Mouse (Mus musculus): ENCODE measurements around the gene 1700018F24Rik. TPM values are rescaled to one million over a fixed set of nuclear protein-coding genes. Genes with fewer than 3 reads are reported as not detected.
"Not testable (repeated sequence)": the region's sequence is repeated elsewhere in the genome, so short reads cannot be mapped to it uniquely, and the experiment has no call there.

Gene 1700018F24Rik
- polyA plus RNA-seq (2012; rRNA removed) = not detected in 2 replicates

DNA sequence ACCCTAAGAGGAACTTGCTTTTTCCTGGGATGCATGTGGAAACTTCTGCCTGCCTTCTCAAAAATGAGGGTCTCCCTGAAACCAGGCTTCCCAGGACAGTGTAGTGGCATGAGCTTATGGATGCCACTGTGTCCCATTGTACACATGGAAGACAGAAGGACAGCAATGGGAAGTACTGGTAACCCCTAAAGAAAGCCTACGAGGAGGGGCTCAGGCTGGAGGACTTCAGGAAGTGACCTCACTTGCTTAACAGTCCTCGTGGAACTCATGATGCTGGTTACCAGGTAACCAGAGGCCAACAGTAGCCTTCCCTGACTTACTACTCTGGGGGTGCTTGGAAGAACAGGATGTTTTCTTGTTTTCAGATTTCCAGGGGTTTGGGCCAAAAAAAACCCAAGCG lies at the start of gene 1700018F24Rik:
Gene 1700018F24Rik (plus strand): TSS at position 301 of the 400 bp plus-strand sequence.
- not testable (repeated sequence) for H3K4me3 ChIP-seq (replicated peaks; ENCODE audit: insufficient read depth, low read depth, low read length); DNase-seq; H3K27ac ChIP-seq (ENCODE audit: insufficient read depth, low read length); H3K27me3 ChIP-seq (ENCODE audit: control insufficient read depth, insufficient read depth, low read length); H3K4me1 ChIP-seq (ENCODE audit: control insufficient read depth, insufficient read depth, low read length)
- WGBS = 83% methylated on average over 3 of the region's 3 CpGs

DNA sequence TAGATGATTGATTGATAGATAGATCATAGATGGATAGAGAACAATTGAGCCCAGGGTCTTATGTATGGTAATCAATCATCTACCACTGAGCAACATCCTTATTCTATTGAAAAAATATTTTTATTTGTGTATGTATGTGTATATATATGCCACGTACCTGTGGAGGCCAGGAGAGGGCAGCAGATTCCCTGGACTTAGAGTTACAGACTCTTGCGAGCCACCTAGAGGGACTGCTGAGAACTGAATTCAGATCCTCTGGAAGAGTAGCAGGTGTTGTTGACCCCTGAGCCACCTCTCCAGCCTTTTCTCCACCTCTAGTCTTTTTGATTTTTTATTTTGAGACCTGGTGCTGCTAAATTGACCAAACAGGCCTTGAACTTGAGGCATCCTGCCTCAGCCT lies 44.3 kb upstream of the 1700018F24Rik start:
- WGBS = 56% methylated on average over 2 of the region's 2 CpGs
- TF ChIP-seq CTCF (IDR thresholded peaks at IDR 0.05; ENCODE audit: borderline replicate concordance, insufficient read depth, low read depth, low read length) = no peak
- TF ChIP-seq POLR2A (IDR thresholded peaks at IDR 0.05; ENCODE audit: borderline replicate concordance, insufficient read depth, low read length) = no peak
- DNase-seq = no peak
- Histone ChIP-seq H3K27me3 (ENCODE audit: control insufficient read depth, insufficient read depth, low read length) (no peaks in the 10 kb centered on the region), H3K4me1 (ENCODE audit: control insufficient read depth, insufficient read depth, low read length) (no peaks in the 10 kb centered on the region), H3K4me3 (replicated peaks; ENCODE audit: insufficient read depth, low read depth, low read length) (no peak overlapping the region), H3K27ac (ENCODE audit: insufficient read depth, low read length) (no peak overlapping the region)

DNA sequence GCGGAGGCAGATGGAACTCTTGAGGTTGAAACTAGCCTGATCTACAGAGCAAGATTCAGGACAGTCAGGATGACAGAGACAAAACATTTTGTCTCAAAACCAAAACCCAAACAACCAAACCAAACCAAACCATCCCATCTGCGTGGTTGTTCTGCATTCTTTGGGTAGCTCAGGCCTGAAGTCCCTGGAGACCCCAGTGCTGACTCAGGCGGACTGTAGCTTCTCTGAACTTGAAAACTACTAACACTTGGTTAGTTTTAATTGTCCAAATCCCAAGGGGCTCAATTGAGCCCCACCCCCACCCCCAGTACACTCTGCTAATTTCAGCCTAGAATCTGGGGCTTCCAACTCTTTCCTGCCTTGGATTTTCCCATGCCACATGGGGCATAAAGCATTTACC lies 39.4 kb upstream of the 1700018F24Rik start:
- WGBS = 74% methylated on average over 3 of the region's 3 CpGs
- TF ChIP-seq POLR2A (IDR thresholded peaks at IDR 0.05; ENCODE audit: borderline replicate concordance, insufficient read depth, low read length) (no peak), CTCF (IDR thresholded peaks at IDR 0.05; ENCODE audit: borderline replicate concordance, insufficient read depth, low read depth, low read length) (no peak)
- H3K4me1 ChIP-seq (ENCODE audit: control insufficient read depth, insufficient read depth, low read length) = no peaks in the 10 kb centered on the region
- no peak overlapping the region for H3K27ac ChIP-seq (ENCODE audit: insufficient read depth, low read length)
- no peaks in the 10 kb centered on the region for H3K27me3 ChIP-seq (ENCODE audit: control insufficient read depth, insufficient read depth, low read length)
- no peak for DNase-seq
- no peak overlapping the region for H3K4me3 ChIP-seq (replicated peaks; ENCODE audit: insufficient read depth, low read depth, low read length)

DNA sequence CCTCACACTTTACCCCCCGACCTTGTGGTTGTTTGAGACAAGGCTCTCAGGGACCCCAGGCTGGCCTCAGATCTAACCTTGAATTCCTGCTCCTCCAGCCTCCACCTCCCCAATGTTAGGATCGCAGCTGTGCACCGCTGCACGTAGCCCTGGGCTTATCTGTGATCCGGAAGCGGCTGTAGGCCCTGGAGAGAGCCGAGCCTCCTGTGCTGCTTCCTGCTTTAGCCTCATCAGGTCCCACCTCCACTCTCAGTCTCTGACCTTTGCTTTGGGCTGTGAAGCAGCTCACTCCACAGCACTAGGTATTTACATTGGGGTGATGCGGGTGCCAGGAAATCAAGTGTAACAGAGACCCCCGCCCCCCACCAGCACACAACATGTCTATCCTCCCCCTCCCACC lies 38.3 kb upstream of the 1700018F24Rik start:
- no peaks in the 10 kb centered on the region for H3K27me3 ChIP-seq (ENCODE audit: control insufficient read depth, insufficient read depth, low read length)
- no peaks in the 10 kb centered on the region for H3K4me1 ChIP-seq (ENCODE audit: control insufficient read depth, insufficient read depth, low read length)
- 84% methylated on average over 9 of the region's 9 CpGs for WGBS
- DNase-seq = no peak
- no peak overlapping the region for H3K27ac ChIP-seq (ENCODE audit: insufficient read depth, low read length)
- TF ChIP-seq POLR2A (IDR thresholded peaks at IDR 0.05; ENCODE audit: borderline replicate concordance, insufficient read depth, low read length) (no peak), CTCF (IDR thresholded peaks at IDR 0.05; ENCODE audit: borderline replicate concordance, insufficient read depth, low read depth, low read length) (no peak)
- H3K4me3 ChIP-seq (replicated peaks; ENCODE audit: insufficient read depth, low read depth, low read length) = no peak overlapping the region

DNA sequence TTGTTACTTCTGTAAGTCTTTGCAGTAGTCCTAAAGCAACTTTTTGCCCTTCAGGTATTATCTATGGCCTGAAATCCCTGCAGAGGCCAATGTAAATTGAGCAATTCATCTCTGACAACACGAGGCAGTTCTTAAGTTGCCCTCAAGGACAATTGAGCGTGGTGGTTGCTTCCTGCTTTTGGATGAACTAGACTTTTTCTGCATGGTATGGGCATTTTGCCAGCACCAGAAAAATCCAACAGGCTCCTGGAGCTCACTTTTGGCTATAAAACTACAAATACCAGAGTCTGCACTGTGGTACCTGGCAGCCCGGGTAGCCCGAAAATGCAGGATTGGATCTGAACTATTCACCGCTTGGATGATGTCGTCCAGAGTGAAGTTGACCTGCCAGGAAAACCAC lies 37.2 kb upstream of the 1700018F24Rik start:
- Histone ChIP-seq H3K4me3 (replicated peaks; ENCODE audit: insufficient read depth, low read depth, low read length) (no peak overlapping the region), H3K27ac (ENCODE audit: insufficient read depth, low read length) (no peak overlapping the region), H3K4me1 (ENCODE audit: control insufficient read depth, insufficient read depth, low read length) (no peaks in the 10 kb centered on the region), H3K27me3 (ENCODE audit: control insufficient read depth, insufficient read depth, low read length) (no peaks in the 10 kb centered on the region)
- DNase-seq = no peak
- WGBS = 55% methylated on average over 6 of the region's 6 CpGs
- TF ChIP-seq CTCF (IDR thresholded peaks at IDR 0.05; ENCODE audit: borderline replicate concordance, insufficient read depth, low read depth, low read length) (no peak), POLR2A (IDR thresholded peaks at IDR 0.05; ENCODE audit: borderline replicate concordance, insufficient read depth, low read length) (no peak)

DNA sequence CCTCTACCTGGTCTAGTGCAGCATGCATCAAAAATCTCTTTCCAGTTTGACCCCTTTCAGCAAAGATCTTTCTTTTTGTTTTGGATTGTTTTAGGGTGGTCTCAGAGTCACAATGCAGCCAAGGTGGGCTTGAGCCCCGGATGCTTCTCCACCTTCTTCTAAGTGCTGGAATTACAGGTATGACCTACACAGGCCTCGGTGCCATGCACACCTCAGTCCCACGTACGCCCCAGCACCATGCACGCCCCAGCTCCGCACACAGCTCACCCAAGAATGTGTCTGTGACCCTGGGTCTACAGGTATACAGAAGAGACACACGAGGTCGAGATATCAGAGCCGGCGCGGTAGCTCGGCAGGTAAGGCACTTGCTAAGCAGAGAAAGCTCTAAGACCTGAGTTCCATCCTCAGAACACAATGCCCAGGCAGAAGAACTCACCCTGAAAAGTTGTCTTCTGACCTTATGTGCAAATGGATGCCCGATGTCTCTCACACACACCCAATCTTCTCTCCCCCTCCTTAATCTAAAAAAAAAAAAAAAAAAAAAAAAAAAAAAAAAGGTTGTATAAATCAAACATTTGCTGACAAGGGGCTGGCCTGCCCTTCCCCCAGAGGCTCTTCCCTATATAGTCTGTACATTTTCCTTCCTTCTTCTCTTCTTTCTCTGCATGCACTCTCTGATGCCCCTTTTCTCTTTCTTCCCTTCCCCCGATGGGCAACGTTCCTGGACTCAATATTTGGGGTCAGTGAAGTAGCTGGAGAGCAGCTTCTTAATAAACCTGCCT lies 33.7 kb upstream of the 1700018F24Rik start:
- no peak overlapping the region for H3K4me3 ChIP-seq (replicated peaks; ENCODE audit: insufficient read depth, low read depth, low read length)
- WGBS = 88% methylated on average over 15 of the region's 15 CpGs
- TF ChIP-seq CTCF (IDR thresholded peaks at IDR 0.05; ENCODE audit: borderline replicate concordance, insufficient read depth, low read depth, low read length) = no peak
- TF ChIP-seq POLR2A (IDR thresholded peaks at IDR 0.05; ENCODE audit: borderline replicate concordance, insufficient read depth, low read length) = no peak
- H3K27ac ChIP-seq (ENCODE audit: insufficient read depth, low read length) = no peak overlapping the region
- DNase-seq = no peak
- H3K27me3 ChIP-seq (ENCODE audit: control insufficient read depth, insufficient read depth, low read length) = no peaks in the 10 kb centered on the region
- no peaks in the 10 kb centered on the region for H3K4me1 ChIP-seq (ENCODE audit: control insufficient read depth, insufficient read depth, low read length)

DNA sequence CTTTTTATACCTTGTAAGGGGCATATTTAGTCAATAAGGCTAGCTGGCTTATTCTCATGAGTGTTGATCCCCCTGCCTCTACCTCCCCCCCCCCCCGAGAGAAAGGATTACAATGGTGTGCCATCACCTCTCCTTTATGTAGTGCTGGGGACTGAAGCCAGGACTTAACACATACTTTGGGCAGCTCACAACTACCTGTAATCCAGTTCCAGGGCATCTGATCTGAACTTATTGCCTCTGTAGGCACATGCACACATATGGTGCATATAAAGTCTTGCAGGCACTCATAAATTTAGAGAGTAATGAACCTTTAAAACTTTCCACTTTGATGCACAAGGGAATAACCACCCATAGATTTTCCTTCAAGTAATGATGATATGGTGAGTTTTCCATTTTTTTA lies 28.5 kb upstream of the 1700018F24Rik start:
- Histone ChIP-seq H3K4me1 (ENCODE audit: control insufficient read depth, insufficient read depth, low read length) (no peaks in the 10 kb centered on the region), H3K4me3 (replicated peaks; ENCODE audit: insufficient read depth, low read depth, low read length) (no peak overlapping the region), H3K27me3 (ENCODE audit: control insufficient read depth, insufficient read depth, low read length) (no peaks in the 10 kb centered on the region), H3K27ac (ENCODE audit: insufficient read depth, low read length) (no peak overlapping the region)
- DNase-seq = no peak
- WGBS = 80% methylated on average over 1 of the region's 1 CpGs
- TF ChIP-seq POLR2A (IDR thresholded peaks at IDR 0.05; ENCODE audit: borderline replicate concordance, insufficient read depth, low read length) = no peak
- TF ChIP-seq CTCF (IDR thresholded peaks at IDR 0.05; ENCODE audit: borderline replicate concordance, insufficient read depth, low read depth, low read length) = no peak

DNA sequence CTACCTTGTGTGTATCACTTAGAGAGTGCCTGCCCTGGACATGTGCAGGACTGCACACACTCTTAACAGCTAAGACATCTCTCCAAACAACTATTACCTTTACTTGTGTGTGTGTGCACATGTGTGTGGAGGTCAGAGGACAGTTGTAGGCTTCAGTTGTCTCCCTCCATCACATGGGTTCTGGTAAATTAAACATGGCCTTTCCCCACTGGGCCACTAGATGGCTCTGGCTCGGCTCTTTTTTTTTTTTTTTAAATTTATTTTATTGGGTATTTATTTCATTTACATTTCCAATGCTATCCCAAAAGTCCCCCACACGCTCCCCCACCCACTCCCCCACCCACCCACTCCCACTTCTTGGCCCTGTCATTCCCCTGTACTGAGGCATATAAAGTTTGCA lies 26.0 kb upstream of the 1700018F24Rik start:
- not testable (repeated sequence) for H3K4me3 ChIP-seq (replicated peaks; ENCODE audit: insufficient read depth, low read depth, low read length); DNase-seq; H3K27ac ChIP-seq (ENCODE audit: insufficient read depth, low read length); H3K27me3 ChIP-seq (ENCODE audit: control insufficient read depth, insufficient read depth, low read length); H3K4me1 ChIP-seq (ENCODE audit: control insufficient read depth, insufficient read depth, low read length)
- TF ChIP-seq CTCF (IDR thresholded peaks at IDR 0.05; ENCODE audit: borderline replicate concordance, insufficient read depth, low read depth, low read length) = peak; percentile 10; the same call in 1 of the 2 replicates
- WGBS = 30% methylated on average over 2 of the region's 2 CpGs

DNA sequence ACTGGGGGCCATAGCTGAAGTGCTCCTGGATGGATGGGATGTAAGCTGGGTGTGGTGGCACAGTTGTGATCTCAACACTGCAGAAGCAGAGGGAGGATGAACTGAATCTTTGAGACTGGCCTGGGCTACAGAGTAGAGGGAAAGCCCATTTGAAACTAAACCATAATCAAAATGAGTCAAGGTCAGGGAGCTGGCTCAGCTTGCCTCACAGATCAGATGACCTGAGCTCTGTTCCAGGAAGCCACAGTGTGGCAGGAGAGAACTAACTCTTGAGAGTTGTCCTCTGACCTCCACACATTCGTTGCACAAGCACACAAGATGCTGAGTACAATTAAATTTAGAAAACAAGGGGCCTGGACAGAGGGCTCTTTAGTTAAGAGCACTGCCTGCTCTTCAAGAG lies 22.5 kb upstream of the 1700018F24Rik start:
- H3K4me1 ChIP-seq (ENCODE audit: control insufficient read depth, insufficient read depth, low read length); DNase-seq; H3K4me3 ChIP-seq (replicated peaks; ENCODE audit: insufficient read depth, low read depth, low read length): not testable (repeated sequence)

DNA sequence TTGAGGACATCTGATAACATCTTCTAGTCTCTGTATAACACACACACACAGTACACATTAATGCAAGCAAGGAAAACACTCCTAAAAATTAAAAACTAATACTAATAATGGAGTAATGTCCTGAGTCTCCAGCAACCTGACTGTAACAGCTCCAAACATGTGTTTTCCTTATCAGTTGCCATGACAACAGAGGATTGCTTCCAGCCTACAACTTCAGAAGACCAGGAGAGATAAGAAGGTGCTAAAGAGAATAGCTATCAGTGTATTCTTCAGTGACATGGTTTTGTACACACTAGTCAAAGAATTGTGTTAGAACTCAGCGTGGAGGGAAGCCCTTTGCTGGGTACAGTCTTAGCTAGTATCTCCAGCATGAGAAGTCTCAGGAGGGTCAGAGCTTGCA lies 22.1 kb upstream of the 1700018F24Rik start:
- H3K4me3 ChIP-seq (replicated peaks; ENCODE audit: insufficient read depth, low read depth, low read length); H3K4me1 ChIP-seq (ENCODE audit: control insufficient read depth, insufficient read depth, low read length); DNase-seq; H3K27me3 ChIP-seq (ENCODE audit: control insufficient read depth, insufficient read depth, low read length); H3K27ac ChIP-seq (ENCODE audit: insufficient read depth, low read length): not testable (repeated sequence)
- WGBS = 84% methylated on average over 1 of the region's 1 CpGs

More for the DNA sequence above, 22.5 kb upstream of the 1700018F24Rik start:
- WGBS = 32% methylated on average over 1 of the region's 1 CpGs
- H3K27ac ChIP-seq (ENCODE audit: insufficient read depth, low read length); H3K27me3 ChIP-seq (ENCODE audit: control insufficient read depth, insufficient read depth, low read length): not testable (repeated sequence)

DNA sequence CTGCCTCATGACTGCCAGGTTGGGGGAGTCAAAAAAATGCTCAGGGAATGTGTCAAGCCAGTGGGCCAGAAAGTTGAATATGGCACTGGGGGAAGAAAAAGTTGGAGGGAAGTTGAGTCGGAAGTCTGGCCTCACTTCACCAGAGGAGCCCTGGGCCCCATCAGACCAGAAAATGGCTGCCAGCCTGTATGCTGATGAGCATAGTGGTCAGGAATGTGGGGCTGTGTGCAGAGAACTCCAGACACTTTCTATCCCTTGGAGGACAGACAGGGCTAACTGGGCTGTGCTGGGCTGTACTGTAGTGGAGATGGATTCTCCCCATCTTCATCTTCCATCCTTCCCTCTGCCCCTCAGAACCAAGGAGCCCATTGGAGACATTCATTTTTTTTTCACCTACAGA lies 12.3 kb upstream of the 1700018F24Rik start:
- not testable (repeated sequence) for H3K4me1 ChIP-seq (ENCODE audit: control insufficient read depth, insufficient read depth, low read length); H3K27me3 ChIP-seq (ENCODE audit: control insufficient read depth, insufficient read depth, low read length); DNase-seq; H3K4me3 ChIP-seq (replicated peaks; ENCODE audit: insufficient read depth, low read depth, low read length); H3K27ac ChIP-seq (ENCODE audit: insufficient read depth, low read length)
- 34% methylated on average over 1 of the region's 1 CpGs for WGBS
